Mouse (Mus musculus): Measurements from ENCODE around the gene Tef.

The Tef gene

DNA sequence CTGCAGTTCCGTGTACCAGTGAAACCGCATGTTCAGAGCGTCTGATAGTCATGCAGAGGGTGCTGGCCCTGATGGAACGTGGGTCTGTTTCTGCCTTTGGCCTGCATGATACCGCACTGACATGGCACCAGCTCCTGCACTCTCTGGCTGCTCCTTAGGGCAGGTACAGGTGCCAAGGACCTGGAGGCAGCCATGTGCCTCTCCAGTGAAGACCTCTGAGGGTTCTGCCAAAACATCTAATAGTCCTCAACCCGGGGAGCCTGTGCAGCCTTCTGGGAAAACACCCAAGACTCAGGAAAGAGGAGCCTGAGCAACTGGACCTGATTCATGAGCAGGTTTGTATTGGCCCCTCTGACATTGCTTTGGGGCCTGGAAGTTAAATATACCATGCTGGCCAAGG is 4.4 kb upstream of the Tef start:
- DNase-seq (ENCODE audit: extremely low read depth, low read depth, low spot score) = peak; percentile 71

- DNase-seq (ENCODE audit: extremely low read depth, low read depth, low spot score) = no peak
These were observed 3.8 kb upstream of the Tef start for GRCm38 (mm10) chr15:81798421-81798820.

GRCm38 (mm10) chr15:81800391-81800790 is 1.8 kb upstream of the Tef start:
- DNase-seq (ENCODE audit: extremely low read depth, low read depth, low spot score) = no peak

DNA sequence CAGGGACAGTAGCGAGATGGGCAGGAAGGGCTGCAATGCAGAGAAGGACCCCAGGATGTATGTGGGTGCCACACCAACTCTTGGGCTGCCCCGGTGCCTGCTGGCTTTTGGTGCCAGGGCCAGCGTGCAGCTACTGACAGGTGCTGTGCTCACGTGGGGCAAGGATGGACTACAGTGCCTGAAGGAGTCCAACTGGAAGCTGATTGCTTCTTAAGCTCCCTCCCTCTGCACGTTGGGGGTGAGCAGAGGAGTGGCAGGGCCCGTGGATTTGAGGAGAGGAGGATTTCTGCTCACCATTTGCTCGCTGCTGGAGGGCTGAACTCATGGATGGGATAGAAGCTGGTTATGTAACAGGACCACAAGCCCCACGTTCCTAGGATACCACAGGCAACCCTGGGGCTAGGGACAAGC is 725 bp downstream of the Tef start:
- no peak for DNase-seq (ENCODE audit: extremely low read depth, low read depth, low spot score)

- DNase-seq (ENCODE audit: extremely low read depth, low read depth, low spot score) = no peak
These were observed 1.3 kb downstream of the Tef start for GRCm38 (mm10) chr15:81803425-81803951.

DNA sequence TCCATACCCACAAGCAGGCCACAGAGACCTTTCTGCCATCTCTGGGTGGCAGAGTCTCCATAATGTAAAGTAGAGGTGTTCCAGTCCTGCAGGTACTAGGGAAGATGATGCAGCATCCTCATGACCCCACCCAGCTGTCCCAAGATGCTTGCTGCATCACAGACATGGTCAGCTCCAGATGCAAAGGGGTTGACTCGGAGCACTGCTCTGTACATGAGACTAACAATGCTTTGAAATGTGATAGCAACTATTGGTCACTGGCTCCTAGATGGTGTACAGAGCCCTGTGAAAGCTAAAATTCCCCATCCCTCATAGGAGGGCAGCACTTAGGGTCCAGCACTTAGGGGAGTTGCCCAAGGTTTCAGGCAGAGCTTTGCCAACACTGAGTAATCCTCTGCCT is 2.0 kb downstream of the Tef start:
- no peak for DNase-seq (ENCODE audit: extremely low read depth, low read depth, low spot score)

- no peak for DNase-seq (ENCODE audit: extremely low read depth, low read depth, low spot score)
These were observed 2.7 kb downstream of the Tef start for GRCm38 (mm10) chr15:81804883-81805282.

GRCm38 (mm10) chr15:81805624-81806023 is 3.4 kb downstream of the Tef start:
- DNase-seq (ENCODE audit: extremely low read depth, low read depth, low spot score) = no peak

- DNase-seq (ENCODE audit: extremely low read depth, low read depth, low spot score) = peak; percentile 68
These were observed 4.6 kb downstream of the Tef start for GRCm38 (mm10) chr15:81806621-81807404.

DNA sequence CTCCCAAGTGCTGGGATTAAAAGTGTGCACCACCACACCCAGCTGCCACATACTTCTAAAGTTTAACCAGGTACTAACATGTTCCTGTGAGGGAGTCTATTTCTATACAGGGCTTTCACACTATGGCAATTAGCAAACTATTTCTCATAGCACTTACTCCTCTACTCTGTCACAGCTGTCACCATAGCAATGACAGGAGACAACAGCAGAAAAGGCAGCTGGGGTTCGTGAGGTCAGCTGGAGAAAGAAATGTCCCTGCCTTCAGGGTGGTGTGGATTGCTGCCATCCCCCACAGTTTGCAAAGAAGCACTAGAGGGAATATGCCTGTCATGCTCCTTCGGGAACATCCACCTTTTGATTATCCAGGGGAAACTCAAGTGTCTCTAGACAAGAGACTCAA is 6.6 kb downstream of the Tef start:
- no peak for DNase-seq (ENCODE audit: extremely low read depth, low read depth, low spot score)

- DNase-seq (ENCODE audit: extremely low read depth, low read depth, low spot score) = peak; percentile 66
These were observed 7.3 kb downstream of the Tef start for GRCm38 (mm10) chr15:81809550-81809949.

- DNase-seq (ENCODE audit: extremely low read depth, low read depth, low spot score) = peak; percentile 96
These were observed 7.9 kb downstream of the Tef start for GRCm38 (mm10) chr15:81810150-81810549.

DNA sequence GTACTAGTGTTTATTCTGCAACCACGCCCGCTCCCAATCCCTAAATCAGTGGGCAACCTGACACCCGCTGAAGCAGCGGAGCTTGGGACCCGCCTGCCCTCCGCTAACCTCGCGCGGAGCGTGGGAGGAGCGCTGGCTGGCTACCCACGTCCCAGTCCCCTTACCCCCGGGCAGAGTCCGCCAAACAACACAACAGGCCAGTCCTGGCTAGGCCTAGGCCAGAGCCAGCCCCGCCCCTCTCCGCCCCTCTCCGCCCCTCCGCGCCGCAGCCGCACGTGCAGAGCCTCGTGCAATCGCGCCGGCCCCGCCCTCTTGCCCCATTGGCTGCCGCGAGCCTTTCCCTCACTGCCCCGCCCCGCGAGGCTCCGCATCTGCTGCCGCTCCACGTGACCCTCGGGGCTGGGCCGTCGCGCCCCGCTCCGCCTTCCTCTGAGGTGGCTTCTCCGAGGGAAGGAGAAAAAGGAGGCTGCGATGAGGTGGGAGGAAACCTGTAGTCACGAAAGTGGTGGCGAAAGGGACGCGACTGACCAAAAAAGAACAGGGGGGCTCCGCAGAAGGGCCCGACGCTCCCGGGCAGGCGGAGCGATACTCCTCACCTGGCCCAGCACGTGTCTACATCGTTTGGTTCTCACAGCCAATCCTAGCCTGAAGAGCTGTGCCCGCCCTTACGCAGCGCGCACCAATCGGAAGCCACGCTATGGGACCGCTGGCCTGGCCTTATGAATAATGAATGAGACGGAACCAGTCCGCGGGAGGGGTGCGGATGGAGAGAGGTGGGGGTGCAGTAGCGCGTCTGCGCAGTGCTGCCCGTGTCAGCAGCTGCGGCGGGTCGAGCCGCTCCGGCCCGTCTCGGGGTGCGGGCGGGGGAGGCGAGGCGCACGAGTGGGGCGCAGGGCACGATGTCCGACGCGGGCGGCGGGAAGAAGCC is 8.7 kb downstream of the Tef start:
- DNase-seq (ENCODE audit: extremely low read depth, low read depth, low spot score) = peak; percentile 66

- no peak for DNase-seq (ENCODE audit: extremely low read depth, low read depth, low spot score)
These were observed 9.4 kb downstream of the Tef start for GRCm38 (mm10) chr15:81811599-81811996.

DNA sequence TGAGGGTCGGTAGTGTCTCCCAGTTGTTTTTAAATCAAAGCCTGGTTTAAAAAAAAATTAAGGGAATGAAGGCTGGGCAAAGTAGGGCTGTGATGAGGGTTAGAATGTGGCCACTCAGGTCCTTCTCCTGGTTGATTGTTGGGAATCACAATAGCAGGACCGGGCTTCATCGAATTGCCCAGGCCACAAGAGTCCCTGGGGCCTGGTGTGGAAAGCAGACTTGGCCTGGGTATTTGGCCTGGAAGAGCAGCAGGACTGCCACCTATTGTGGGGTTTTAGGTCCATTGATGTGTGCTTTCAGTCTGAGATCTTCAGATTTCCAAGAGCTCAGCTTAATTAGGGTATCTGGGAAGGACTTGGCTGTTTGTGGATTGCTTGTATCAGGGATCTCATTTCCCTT is 10.1 kb downstream of the Tef start:
- no peak for DNase-seq (ENCODE audit: extremely low read depth, low read depth, low spot score)

DNA sequence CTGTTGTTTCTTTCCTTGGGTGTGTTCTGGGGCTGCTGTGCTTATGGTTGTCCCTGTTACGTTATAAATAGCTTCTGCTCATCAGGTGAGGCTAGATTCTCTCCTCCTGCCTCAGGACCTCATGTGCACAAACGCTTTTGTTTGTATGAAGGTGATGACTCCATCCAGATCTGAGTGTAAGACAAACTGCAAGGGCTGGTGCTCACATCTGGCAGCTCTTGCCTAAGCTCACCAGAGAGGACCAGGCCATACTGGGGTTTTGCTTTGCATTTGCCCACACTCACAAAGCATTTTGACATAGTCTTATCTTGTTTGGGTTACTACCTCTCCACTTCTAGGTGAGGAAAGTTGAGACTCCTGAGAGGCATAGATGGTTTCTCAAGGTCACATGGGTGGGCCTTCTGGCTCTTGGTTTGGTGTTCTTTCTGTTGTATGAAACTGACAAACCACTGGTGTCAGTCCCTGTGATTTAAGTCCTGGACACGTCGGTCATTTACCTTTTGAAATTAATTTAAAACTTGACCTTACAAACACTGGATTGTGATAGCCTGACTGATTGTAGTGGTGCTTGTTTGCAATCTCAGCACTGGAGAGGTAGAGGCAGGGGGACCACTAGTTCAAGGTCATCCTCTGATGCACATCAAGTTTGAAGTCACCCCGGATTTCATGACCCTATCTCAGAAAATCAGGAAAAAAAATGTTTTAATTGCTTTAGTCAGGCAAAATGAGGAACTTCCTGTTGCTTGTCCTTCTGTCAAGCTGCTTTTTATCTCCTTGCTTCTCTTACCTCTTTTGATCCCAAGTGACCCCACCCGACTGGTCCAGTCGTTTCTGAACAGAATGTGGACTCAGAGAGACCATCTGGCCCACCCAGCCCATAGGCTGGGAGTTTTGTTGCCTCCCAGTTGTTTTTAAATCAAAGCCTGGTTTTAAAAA is 10.7 kb downstream of the Tef start:
- no peak for DNase-seq (ENCODE audit: extremely low read depth, low read depth, low spot score)

DNA sequence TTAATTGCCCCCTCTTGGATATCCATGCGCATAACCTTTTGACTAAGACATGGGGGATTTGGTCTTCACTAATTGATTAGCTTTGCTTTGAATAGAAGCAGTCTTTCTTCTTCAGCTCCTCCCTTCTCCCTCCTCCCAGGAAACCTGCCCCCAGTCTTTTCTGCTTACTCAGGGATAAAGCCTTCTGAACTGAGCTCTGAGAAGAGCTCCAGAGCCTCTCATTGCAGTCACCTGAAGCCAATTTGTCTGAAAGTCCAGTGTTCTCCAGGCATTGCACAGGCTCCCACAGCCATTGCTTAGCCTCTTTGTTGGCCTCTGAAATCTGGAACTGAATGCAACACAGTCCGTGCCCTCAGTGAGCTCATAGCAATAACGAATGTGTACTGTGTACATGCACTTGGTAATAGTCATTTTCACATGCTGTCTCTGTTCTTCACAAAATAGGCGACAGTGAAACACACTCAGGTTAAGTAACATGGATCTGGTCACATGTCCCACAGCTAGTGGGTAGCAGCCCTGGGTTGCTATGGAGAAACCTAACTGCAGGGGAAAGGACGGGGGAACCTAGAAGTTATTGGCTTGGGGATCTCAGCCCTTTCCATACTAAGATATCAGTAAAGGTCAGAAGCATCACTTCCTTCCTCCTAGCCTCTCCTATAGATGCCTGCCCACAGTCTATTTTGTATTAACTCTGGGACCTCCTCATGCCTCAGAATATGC is 11.9 kb downstream of the Tef start:
- DNase-seq (ENCODE audit: extremely low read depth, low read depth, low spot score) = no peak

GRCm38 (mm10) chr15:81814716-81815370 is 12.6 kb downstream of the Tef start:
- DNase-seq (ENCODE audit: extremely low read depth, low read depth, low spot score) = no peak

- no peak for DNase-seq (ENCODE audit: extremely low read depth, low read depth, low spot score)
These were observed 16.2 kb downstream of the Tef start for GRCm38 (mm10) chr15:81818404-81818803.

DNA sequence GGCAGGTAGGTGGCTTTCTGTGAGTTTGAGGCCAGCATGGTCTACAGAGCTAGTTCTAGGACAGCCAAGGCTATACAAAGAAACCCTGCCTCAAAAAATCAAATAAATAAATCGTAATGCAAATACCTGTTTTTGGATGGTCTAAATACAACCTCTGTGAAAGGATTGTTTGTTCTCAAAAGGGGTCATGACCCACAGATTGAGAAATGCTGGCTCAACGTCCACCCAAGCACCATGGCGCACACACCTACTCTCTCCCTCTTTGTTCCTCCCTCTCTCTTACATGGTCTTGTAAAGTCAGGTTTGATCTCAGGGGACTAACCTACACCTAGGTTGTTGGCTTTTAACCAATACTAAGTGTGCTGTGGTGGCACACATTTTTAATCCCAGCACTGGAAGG is 20.4 kb downstream of the Tef start:
- no peak for DNase-seq (ENCODE audit: extremely low read depth, low read depth, low spot score)

All from fat pad, adult 2 months (tissue).